Mouse (Mus musculus) splenic B cell, adult 2 months (primary cell): Measurements from ENCODE around the gene 9330182L06Rik.
A peak's percentile ranks its signal among the peaks of the same experiment; 100 is the strongest.

Experiments used
- DNase-seq: peaks from one replicate; pipeline ENCODE4 v3.0.0-alpha.2; 2011; ENCODE audit warnings: low read depth, low spot score
- H3K27me3 ChIP-seq: 2 replicates; pipeline ENCODE4 v1.6.1; 2012; ENCODE audit warnings: mild to moderate bottlenecking, low read length, moderate library complexity, mixed read lengths; ENCODE audit not compliant: control insufficient read depth, poor library complexity, insufficient read depth, severe bottlenecking
- H3K36me3 ChIP-seq: 2 replicates; pipeline ENCODE4 v1.6.1; 2012; ENCODE audit warnings: mild to moderate bottlenecking, low read length, moderate library complexity, mixed read lengths; ENCODE audit not compliant: control insufficient read depth, poor library complexity, insufficient read depth, severe bottlenecking

Gene 9330182L06Rik

GRCm38 (mm10) chr5:9417802-9418201 lies 151.9 kb downstream of the 9330182L06Rik start:
- no peaks in the 10 kb centered on the region; the same call in 1 of the 2 replicates for H3K27me3 ChIP-seq
- no peaks in the 10 kb centered on the region for H3K36me3 ChIP-seq
- DNase-seq, result no peak

GRCm38 (mm10) chr5:9419964-9420363 lies 154.0 kb downstream of the 9330182L06Rik start:
- peak; percentile 12 for DNase-seq
- Histone ChIP-seq H3K36me3 (no peaks in the 10 kb centered on the region), H3K27me3 (no peaks in the 10 kb centered on the region; the same call in 1 of the 2 replicates)

- Histone ChIP-seq H3K27me3 (no peaks in the 10 kb centered on the region), H3K36me3 (no peaks in the 10 kb centered on the region)
- DNase-seq, result no peak
Measured at GRCm38 (mm10) chr5:9424464-9424863, 158.5 kb downstream of the 9330182L06Rik start.

DNA sequence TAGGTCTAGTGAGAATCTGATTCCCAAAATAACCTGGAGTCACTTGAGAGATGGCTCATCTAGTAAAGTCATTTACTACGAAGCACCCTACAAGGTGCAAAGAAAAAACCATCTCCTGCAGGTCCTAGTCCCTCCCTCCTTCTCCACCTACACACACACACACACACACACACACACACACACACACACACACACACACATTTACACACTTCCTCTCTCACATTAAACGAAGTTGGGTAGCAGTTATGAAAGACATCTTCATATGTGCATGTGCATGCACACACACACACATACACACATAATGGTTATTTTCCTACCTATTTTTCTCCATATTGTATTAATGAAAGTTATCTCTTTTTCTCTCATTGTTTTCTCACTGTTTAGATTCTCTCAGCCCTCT lies 161.2 kb downstream of the 9330182L06Rik start:
- Histone ChIP-seq H3K36me3 (no peaks in the 10 kb centered on the region), H3K27me3 (no peaks in the 10 kb centered on the region)
- DNase-seq, result peak; percentile 4

DNA sequence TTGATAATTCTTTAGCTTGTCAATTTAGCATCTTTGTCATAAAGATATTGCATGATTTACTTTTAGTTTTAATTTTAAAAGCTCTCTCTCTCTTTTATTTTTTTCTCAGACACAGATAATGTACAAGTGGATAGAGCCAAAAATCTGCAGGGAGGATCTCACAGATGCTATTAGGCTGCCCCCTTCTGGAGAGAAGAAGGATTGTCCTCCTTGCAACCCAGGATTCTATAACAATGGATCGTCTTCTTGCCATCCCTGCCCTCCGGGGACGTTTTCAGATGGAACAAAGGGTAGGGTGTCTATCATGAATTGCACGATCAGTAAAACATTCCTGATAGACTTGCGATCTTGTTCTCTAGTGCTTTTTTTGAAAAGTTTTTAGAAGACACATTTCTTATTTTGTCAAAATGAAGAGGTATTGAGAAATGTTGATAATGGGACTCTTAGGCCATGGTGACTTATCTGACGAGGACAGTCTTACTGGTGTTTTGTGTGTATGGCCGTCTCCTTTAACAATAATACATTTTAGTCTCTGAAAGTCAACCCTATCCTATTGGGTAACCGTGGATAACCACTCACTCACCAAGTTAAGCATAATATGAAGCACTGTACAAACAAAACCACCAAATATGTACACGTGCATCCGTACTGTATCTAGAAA lies 161.8 kb downstream of the 9330182L06Rik start:
- DNase-seq, result peak; percentile 70
- no peaks in the 10 kb centered on the region for H3K36me3 ChIP-seq
- H3K27me3 ChIP-seq, result no peaks in the 10 kb centered on the region

DNA sequence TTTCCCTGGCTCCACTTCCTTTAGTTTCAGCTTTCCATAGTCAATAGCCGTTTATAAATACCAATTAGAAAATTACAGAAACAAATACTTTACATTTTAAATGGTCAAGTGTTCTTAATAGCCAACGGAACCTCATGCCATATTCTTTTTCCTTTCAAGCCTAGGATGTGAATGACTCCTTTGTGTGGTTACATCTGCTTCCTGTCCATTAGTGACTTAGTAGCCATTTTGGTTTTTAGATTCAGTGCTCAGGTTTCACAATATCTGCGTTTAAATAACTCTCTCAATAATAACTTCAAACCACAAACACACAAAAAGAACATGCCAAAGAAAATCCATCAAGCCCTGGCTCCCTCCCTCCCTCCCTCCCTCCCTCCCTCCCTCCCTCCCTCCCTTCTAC lies 162.8 kb downstream of the 9330182L06Rik start:
- DNase-seq, result no peak
- H3K27me3 ChIP-seq, result no peaks in the 10 kb centered on the region
- H3K36me3 ChIP-seq, result no peaks in the 10 kb centered on the region

GRCm38 (mm10) chr5:9446146-9446545 lies 180.2 kb downstream of the 9330182L06Rik start:
- Histone ChIP-seq H3K27me3 (no peaks in the 10 kb centered on the region), H3K36me3 (no peaks in the 10 kb centered on the region)
- peak; percentile 4 for DNase-seq

DNA sequence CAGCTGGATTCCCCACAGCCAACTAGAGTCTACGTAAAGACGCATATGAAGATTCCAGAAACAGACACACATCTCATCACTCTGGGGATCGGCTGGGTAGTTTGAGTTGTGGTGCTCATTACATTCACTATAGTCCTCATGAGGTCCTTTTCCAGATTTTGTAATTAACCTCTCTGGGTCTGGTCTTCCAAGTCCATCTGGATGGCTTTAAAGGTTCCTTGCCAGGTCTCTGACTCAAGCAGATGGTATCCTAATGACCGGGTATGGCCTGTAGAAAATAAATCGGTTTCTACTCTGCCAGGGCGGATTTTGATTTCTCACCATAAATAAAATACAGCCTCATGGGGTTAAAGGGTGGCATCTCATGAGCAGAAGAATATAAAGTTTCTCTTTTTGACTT lies 183.0 kb downstream of the 9330182L06Rik start:
- no peaks in the 10 kb centered on the region for H3K36me3 ChIP-seq
- H3K27me3 ChIP-seq, result no peaks in the 10 kb centered on the region
- no peak for DNase-seq

DNA sequence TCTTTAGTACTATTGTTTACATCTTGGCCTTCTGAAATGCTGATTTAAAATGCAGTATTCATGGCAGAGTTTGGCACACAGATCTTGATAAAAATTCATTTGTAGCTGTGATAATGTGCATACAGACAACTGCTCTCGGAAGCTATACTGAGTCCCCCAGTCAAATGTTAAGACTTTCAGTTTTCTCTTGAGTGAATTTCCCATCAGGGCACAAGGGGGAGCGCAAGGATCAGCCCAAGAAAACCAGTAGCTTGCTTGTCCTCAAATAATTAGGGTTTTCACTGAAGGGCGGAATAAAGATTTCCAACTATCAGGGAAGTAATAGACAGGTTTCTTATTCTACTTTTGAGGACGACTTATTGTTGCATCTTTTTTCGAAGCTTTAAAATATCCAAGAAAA lies 183.7 kb downstream of the 9330182L06Rik start:
- Histone ChIP-seq H3K27me3 (no peaks in the 10 kb centered on the region), H3K36me3 (no peaks in the 10 kb centered on the region)
- DNase-seq, result no peak

DNA sequence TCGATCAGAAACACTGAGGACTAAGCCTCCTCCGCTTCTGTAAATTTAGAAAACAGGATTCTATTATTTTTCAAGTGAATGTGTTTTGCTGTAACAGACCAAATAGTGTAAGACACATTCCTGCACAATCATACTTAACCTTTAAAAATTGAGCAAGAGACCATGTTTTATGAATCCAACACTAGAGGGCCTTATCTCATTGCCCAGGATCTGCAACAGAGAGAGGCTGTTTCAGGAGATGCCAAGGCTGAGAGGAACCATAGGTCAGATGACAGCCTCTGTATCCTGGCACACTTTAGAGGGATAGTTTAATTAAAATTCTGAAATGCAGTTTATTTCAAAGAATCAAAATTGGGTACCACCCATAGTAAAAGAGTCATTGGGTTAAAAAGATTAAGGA lies 187.4 kb downstream of the 9330182L06Rik start:
- no peak for DNase-seq

GRCm38 (mm10) chr5:9477587-9477986 lies 211.7 kb downstream of the 9330182L06Rik start:
- DNase-seq, result no peak
- Histone ChIP-seq H3K27me3 (no peaks in the 10 kb centered on the region), H3K36me3 (no peaks in the 10 kb centered on the region)

More for the DNA sequence above, 187.4 kb downstream of the 9330182L06Rik start:
- H3K36me3 ChIP-seq, result no peaks in the 10 kb centered on the region
- no peaks in the 10 kb centered on the region for H3K27me3 ChIP-seq

GRCm38 (mm10) chr5:9495456-9495855 lies 229.5 kb downstream of the 9330182L06Rik start:
- H3K36me3 ChIP-seq, result no peaks in the 10 kb centered on the region
- H3K27me3 ChIP-seq, result no peaks in the 10 kb centered on the region
- no peak for DNase-seq

GRCm38 (mm10) chr5:9497235-9497634 lies 231.3 kb downstream of the 9330182L06Rik start:
- DNase-seq, result no peak
- Histone ChIP-seq H3K27me3 (no peaks in the 10 kb centered on the region), H3K36me3 (no peaks in the 10 kb centered on the region)

DNA sequence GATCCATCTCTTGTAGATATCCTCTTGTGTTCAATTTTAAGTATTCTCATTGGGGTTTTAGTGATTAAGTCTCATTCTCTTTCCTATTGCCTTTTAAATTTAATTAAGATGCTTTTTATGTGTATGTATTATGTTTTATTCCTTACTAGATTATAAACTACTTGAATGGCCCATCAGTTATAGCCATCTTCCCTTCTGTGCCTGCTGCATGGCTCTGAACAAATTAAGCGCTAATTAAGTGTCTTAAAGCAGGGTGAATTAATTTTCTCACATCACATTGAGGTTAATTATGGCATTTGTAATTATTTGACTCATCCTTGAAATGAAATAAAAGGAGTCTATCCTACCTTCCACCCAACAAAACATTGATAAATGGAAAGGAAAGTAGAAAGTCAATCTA lies 245.1 kb downstream of the 9330182L06Rik start:
- Histone ChIP-seq H3K36me3 (no peaks in the 10 kb centered on the region), H3K27me3 (no peaks in the 10 kb centered on the region)
- no peak for DNase-seq

- no peak for DNase-seq
- Histone ChIP-seq H3K36me3 (no peaks in the 10 kb centered on the region), H3K27me3 (no peaks in the 10 kb centered on the region)
Measured at GRCm38 (mm10) chr5:9525507-9525906, 259.6 kb downstream of the 9330182L06Rik start.
